Mouse (Mus musculus) heart, embryonic 16.5 days (tissue): ENCODE data around the gene Rbfox1. TPM values are rescaled to one million over a fixed set of nuclear protein-coding genes. Genes with fewer than 3 reads are reported as not detected.

Experiments
- ATAC-seq: fragments of 200-750 bp; cut with Nextera tagmentation; replicated peaks from 2 replicates; pipeline ENCODE4 v1.8.0; 2017; ENCODE audit warnings: moderate number of reproducible peaks; ENCODE audit not compliant: insufficient read depth, low FRiP score; ENCODE audit errors: extremely low read depth
- H3K27ac ChIP-seq: fragments of 300-500 bp; sonication (generic); 2 replicates; pipeline ENCODE4 v1.5.1; 2014; ENCODE audit warnings: mild to moderate bottlenecking, low read length, control low read depth, moderate library complexity
- H3K27me3 ChIP-seq: fragments of 300-500 bp; sonication (generic); 2 replicates; pipeline ENCODE4 v1.6.1; 2014; ENCODE audit warnings: low read length, mixed read lengths; ENCODE audit not compliant: control insufficient read depth, insufficient read depth
- H3K36me3 ChIP-seq: fragments of 300-500 bp; sonication (generic); 2 replicates; pipeline ENCODE4 v1.6.1; 2014; ENCODE audit not compliant: control insufficient read depth, insufficient read depth
- H3K4me1 ChIP-seq: fragments of 300-500 bp; sonication (generic); 2 replicates; pipeline ENCODE4 v1.6.1; 2014; ENCODE audit warnings: low read length, mixed read lengths; ENCODE audit not compliant: control insufficient read depth, insufficient read depth
- H3K4me2 ChIP-seq: fragments of 300-500 bp; sonication (generic); 2 replicates; pipeline ENCODE4 v1.6.1; 2014; ENCODE audit warnings: low read depth, mild to moderate bottlenecking, control low read depth, low read length
- H3K4me3 ChIP-seq: fragments of 300-500 bp; sonication (generic); 2 replicates; pipeline ENCODE4 v1.5.1; 2014; ENCODE audit warnings: mild to moderate bottlenecking, control low read depth, low read length
- H3K9ac ChIP-seq: fragments of 300-500 bp; sonication (generic); 2 replicates; pipeline ENCODE4 v1.6.1; 2014; ENCODE audit warnings: low read length, control low read depth
- H3K9me3 ChIP-seq: fragments of 300-500 bp; sonication (generic); replicated peaks from 2 replicates; pipeline ENCODE4 v1.6.1; 2016; ENCODE audit warnings: low read length; ENCODE audit not compliant: control insufficient read depth
- WGBS: fragments of 180-500 bp; shearing (Covaris S2); extraction: QIAGEN DNeasy Blood & Tissue Kit; methylation state at CpG from one replicate; pipeline ENCODE4 v1.1.7; 2014; 5-methylcytosine and 5-hydroxymethylcytosine counted together
- polyA plus RNA-seq: library from polyadenylated mRNA; unstranded; fragments of >200 nt; fragmentation: Nextera tagmentation; extraction: Ambion mirVana; gene quantifications from 2 replicates; pipeline ENCODE4 v1.2.1, GENCODE M21; 2015

The Rbfox1 gene
- polyA plus RNA-seq, 1 experiment from 2014 or later, result 5.9 TPM

- WGBS, result 35% methylated on average over 1 of the region's 1 CpGs
- no peak overlapping the region for H3K27ac ChIP-seq
Measured at GRCm38 (mm10) chr16:6479094-6479590, 594.0 kb downstream of the Rbfox1 start.

DNA sequence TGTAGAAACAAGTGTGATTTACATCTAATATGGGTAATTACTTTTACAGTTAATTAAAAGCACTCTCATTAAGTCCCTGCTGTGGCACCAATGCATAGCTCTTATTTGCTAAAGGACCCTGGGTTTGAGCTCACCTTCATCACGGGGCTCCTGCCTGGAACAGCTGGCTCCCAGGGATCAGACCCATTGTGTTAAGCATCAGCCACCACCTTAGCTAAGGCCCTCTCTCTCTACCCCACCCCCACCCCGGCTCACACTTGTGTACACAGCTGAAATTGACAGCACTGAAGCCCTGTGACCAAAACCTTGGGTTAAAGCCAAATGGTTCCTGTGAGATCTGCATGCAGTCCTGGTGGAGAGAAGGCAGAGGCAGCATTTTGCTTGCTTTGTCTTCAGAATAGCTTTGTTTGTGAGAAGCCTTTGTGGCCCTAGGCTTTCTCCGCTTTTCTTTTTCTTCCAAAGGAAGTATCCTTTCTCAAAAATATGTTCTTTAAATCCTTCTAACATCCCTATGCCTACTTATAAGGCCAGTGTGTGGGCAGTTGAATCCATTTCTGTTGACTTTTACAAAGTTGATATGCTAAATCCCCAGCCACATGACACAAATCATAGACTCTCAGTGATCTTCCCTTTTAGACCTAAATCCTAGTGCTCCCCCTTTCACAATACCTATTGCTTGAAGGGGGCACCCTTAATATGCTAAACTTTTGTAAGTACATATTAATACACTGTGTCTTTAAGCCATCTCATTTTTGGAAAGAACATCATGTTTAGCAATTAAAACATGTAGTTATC lies 594.7 kb downstream of the Rbfox1 start:
- no peak for ATAC-seq
- H3K4me1 ChIP-seq, result no peaks in the 10 kb centered on the region
- WGBS, result 29% methylated on average over 3 of the region's 3 CpGs

More at GRCm38 (mm10) chr16:6479094-6479590, 594.0 kb downstream of the Rbfox1 start:
- Histone ChIP-seq H3K9me3 (no peaks in the 10 kb centered on the region), H3K4me3 (no peak overlapping the region), H3K4me1 (no peaks in the 10 kb centered on the region), H3K4me2 (no peak overlapping the region), H3K36me3 (no peaks in the 10 kb centered on the region), H3K9ac (no peak overlapping the region), H3K27me3 (no peaks in the 10 kb centered on the region)
- no peak for ATAC-seq

GRCm38 (mm10) chr16:6480411-6480728 lies 595.2 kb downstream of the Rbfox1 start:
- Histone ChIP-seq H3K36me3 (no peaks in the 10 kb centered on the region), H3K4me2 (no peak overlapping the region), H3K9ac (no peak overlapping the region), H3K4me1 (no peaks in the 10 kb centered on the region), H3K27ac (no peak overlapping the region), H3K27me3 (no peaks in the 10 kb centered on the region), H3K4me3 (no peak overlapping the region), H3K9me3 (no peaks in the 10 kb centered on the region)
- 7% methylated on average over 5 of the region's 5 CpGs for WGBS
- no peak for ATAC-seq

More for the DNA sequence above, 594.7 kb downstream of the Rbfox1 start:
- H3K4me2 ChIP-seq, result no peak overlapping the region
- no peak overlapping the region for H3K9ac ChIP-seq
- H3K9me3 ChIP-seq, result no peaks in the 10 kb centered on the region
- H3K4me3 ChIP-seq, result no peak overlapping the region
- H3K27ac ChIP-seq, result no peak overlapping the region
- H3K36me3 ChIP-seq, result no peaks in the 10 kb centered on the region
- no peaks in the 10 kb centered on the region for H3K27me3 ChIP-seq

DNA sequence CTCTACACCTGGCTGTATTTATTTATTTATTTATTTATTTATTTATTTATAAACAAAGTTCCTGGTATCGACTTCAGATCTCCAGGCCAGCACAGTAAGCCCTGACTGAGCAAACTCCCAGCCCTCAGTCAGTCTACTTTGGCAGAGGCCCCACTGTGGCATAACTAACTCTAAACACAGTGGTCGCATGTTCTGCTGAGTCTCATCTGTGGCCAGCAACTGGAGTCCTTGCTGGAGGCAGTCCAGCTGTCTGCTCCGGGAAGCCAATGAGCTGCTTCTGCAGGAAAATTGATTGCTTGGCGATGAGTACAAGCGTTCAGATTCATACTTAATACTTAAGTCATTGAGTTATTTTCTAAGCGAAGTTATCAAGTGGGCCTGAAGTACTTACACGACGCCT lies 598.5 kb downstream of the Rbfox1 start:
- Histone ChIP-seq H3K9me3 (no peaks in the 10 kb centered on the region), H3K4me2 (no peak overlapping the region), H3K36me3 (no peaks in the 10 kb centered on the region), H3K9ac (no peak overlapping the region), H3K4me3 (no peak overlapping the region), H3K27me3 (no peaks in the 10 kb centered on the region), H3K4me1 (no peaks in the 10 kb centered on the region), H3K27ac (no peak overlapping the region)
- WGBS, result 62% methylated on average over 8 of the region's 8 CpGs
- no peak for ATAC-seq

DNA sequence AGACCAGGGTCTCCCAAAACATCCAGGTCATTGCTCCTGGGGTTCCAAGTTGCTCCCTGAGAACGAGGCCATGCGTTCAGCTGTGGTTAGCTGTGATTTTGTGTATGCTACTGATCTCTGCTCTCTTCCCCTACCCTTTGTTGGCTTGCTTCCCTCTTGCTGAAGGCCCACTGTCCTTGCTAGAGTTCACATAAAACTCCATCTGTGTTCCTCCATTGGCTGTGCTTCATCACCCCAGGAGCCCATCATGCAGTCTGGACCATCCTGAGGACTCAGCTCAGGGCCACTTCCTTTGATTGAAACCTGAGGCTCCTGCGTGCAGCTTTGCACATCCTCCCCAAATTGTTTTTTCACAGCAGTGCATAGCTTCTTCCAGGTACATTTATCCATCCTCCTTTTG lies 600.5 kb downstream of the Rbfox1 start:
- no peaks in the 10 kb centered on the region for H3K4me1 ChIP-seq
- no peak overlapping the region for H3K4me3 ChIP-seq
- 76% methylated on average over 3 of the region's 3 CpGs for WGBS
- no peak overlapping the region for H3K27ac ChIP-seq
- H3K4me2 ChIP-seq, result no peak overlapping the region
- no peaks in the 10 kb centered on the region for H3K9me3 ChIP-seq
- no peaks in the 10 kb centered on the region for H3K27me3 ChIP-seq
- no peaks in the 10 kb centered on the region for H3K36me3 ChIP-seq
- no peak for ATAC-seq
- no peak overlapping the region for H3K9ac ChIP-seq

GRCm38 (mm10) chr16:6502219-6502618 lies 617.1 kb downstream of the Rbfox1 start:
- Histone ChIP-seq H3K4me1 (no peaks in the 10 kb centered on the region), H3K4me3 (no peak overlapping the region), H3K27me3 (no peaks in the 10 kb centered on the region), H3K4me2 (no peak overlapping the region), H3K27ac (no peak overlapping the region), H3K9ac (no peak overlapping the region), H3K36me3 (no peaks in the 10 kb centered on the region), H3K9me3 (no peaks in the 10 kb centered on the region)
- WGBS, result 20% methylated on average over 8 of the region's 8 CpGs
- ATAC-seq, result no peak

GRCm38 (mm10) chr16:6503573-6504331 lies 618.6 kb downstream of the Rbfox1 start:
- Histone ChIP-seq H3K27me3 (no peaks in the 10 kb centered on the region), H3K36me3 (no peaks in the 10 kb centered on the region), H3K4me1 (no peaks in the 10 kb centered on the region), H3K4me2 (no peak overlapping the region), H3K9me3 (no peaks in the 10 kb centered on the region), H3K27ac (no peak overlapping the region), H3K4me3 (no peak overlapping the region), H3K9ac (no peak overlapping the region)
- WGBS, result 53% methylated on average over 5 of the region's 5 CpGs
- no peak for ATAC-seq

GRCm38 (mm10) chr16:6508924-6509323 lies 623.8 kb downstream of the Rbfox1 start:
- Histone ChIP-seq H3K27ac (no peak overlapping the region), H3K4me3 (no peak overlapping the region), H3K27me3 (no peaks in the 10 kb centered on the region), H3K9ac (no peak overlapping the region), H3K9me3 (no peaks in the 10 kb centered on the region), H3K4me2 (no peak overlapping the region), H3K4me1 (no peaks in the 10 kb centered on the region), H3K36me3 (no peaks in the 10 kb centered on the region)
- WGBS, result 70% methylated on average over 5 of the region's 5 CpGs
- no peak for ATAC-seq

- Histone ChIP-seq H3K27ac (no peak overlapping the region), H3K9me3 (no peaks in the 10 kb centered on the region), H3K36me3 (no peaks in the 10 kb centered on the region), H3K27me3 (no peaks in the 10 kb centered on the region), H3K4me3 (no peak overlapping the region), H3K4me1 (no peaks in the 10 kb centered on the region), H3K9ac (no peak overlapping the region), H3K4me2 (no peak overlapping the region)
- no peak for ATAC-seq
- WGBS, result 70% methylated on average over 3 of the region's 3 CpGs
Measured at GRCm38 (mm10) chr16:6519474-6519873, 634.3 kb downstream of the Rbfox1 start.
